Mouse (Mus musculus) c-Kit-positive CD71-positive TER-119-negative erythroid progenitor cells, embryonic 14.5 days (primary cell): Measurements from ENCODE around the gene Rbm43.

Source experiments
- DNase-seq: peaks from one replicate; pipeline ENCODE4 v3.0.0-alpha.2; 2013; ENCODE audit warnings: low read depth

Gene Rbm43

GRCm38 (mm10) chr2:51934574-51935334 is at the start of gene Rbm43:
TSS of gene Rbm43 (minus strand) at chr2:51935163.
- peak; percentile 70 for DNase-seq

- no peak for DNase-seq
Observed at GRCm38 (mm10) chr2:51982288-51982687, 47.3 kb upstream of the Rbm43 start.

GRCm38 (mm10) chr2:51981630-51982029 is 46.7 kb upstream of the Rbm43 start:
- DNase-seq, result no peak

GRCm38 (mm10) chr2:51973410-51973968 is 38.5 kb upstream of the Rbm43 start, which contains the start of gene Nmi:
TSS of gene Nmi (minus strand) at chr2:51973494.
- peak; percentile 2 for DNase-seq

- DNase-seq, result peak; percentile 28
Observed at GRCm38 (mm10) chr2:51972641-51973409, 37.9 kb upstream of the Rbm43 start.

GRCm38 (mm10) chr2:51972142-51972541 is 37.2 kb upstream of the Rbm43 start:
- peak; percentile 15 for DNase-seq

- DNase-seq, result no peak
Observed at GRCm38 (mm10) chr2:51970897-51971296, 35.9 kb upstream of the Rbm43 start.

- no peak for DNase-seq
Observed at GRCm38 (mm10) chr2:51967288-51967687, 32.3 kb upstream of the Rbm43 start.

GRCm38 (mm10) chr2:51953648-51954204 is 18.8 kb upstream of the Rbm43 start:
- no peak for DNase-seq

GRCm38 (mm10) chr2:51950876-51951275 is 15.9 kb upstream of the Rbm43 start:
- no peak for DNase-seq

GRCm38 (mm10) chr2:51948105-51948830 is 13.3 kb upstream of the Rbm43 start:
- no peak for DNase-seq

GRCm38 (mm10) chr2:51945812-51946211 is 10.8 kb upstream of the Rbm43 start:
- no peak for DNase-seq

GRCm38 (mm10) chr2:51941832-51942231 is 6.9 kb upstream of the Rbm43 start:
- no peak for DNase-seq

GRCm38 (mm10) chr2:51938750-51939149 is 3.8 kb upstream of the Rbm43 start:
- no peak for DNase-seq

- DNase-seq, result no peak
Observed at GRCm38 (mm10) chr2:51937004-51937403, 2.0 kb upstream of the Rbm43 start.

- no peak for DNase-seq
Observed at GRCm38 (mm10) chr2:51936585-51936984, 1.6 kb upstream of the Rbm43 start.

- no peak for DNase-seq
Observed at GRCm38 (mm10) chr2:51935921-51936320, 958 bp upstream of the Rbm43 start.

GRCm38 (mm10) chr2:51933341-51934134 is 1.4 kb downstream of the Rbm43 start:
- peak; percentile 55 for DNase-seq

- DNase-seq, result no peak
Observed at GRCm38 (mm10) chr2:51931241-51931640, 3.7 kb downstream of the Rbm43 start.

- DNase-seq, result no peak
Observed at GRCm38 (mm10) chr2:51914944-51915680, 19.9 kb downstream of the Rbm43 start.
